Mouse (Mus musculus) WW6 (cell line): ENCODE results near the gene Zfp281.

Experiments used
- DNase-seq: peaks from one replicate; pipeline ENCODE4 v3.0.0-alpha.2; 2013; ENCODE audit warnings: low read depth, low spot score

Zfp281 gene

DNA sequence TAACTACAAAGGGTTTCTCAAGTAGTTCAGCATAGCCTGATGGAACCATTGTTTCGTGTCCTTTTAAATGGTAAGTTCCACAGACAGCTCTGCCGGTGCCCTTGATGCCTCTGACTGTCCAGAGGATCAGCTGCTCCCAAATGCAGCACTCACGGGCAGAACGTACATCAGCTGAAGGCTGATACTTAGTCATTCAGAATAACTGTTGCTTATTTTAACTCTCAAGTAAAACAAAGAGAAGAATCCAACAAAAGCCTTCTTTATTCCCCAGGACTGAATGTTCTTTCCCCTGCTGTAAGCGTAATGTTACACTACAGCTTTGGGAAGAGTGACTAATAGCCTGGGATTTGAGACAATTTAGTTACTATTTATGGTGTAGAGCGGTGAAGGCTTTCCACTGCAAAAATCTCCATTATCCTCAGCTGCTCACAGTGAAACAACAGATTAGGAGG lies 11.4 kb upstream of the Zfp281 start:
- no peak for DNase-seq

DNA sequence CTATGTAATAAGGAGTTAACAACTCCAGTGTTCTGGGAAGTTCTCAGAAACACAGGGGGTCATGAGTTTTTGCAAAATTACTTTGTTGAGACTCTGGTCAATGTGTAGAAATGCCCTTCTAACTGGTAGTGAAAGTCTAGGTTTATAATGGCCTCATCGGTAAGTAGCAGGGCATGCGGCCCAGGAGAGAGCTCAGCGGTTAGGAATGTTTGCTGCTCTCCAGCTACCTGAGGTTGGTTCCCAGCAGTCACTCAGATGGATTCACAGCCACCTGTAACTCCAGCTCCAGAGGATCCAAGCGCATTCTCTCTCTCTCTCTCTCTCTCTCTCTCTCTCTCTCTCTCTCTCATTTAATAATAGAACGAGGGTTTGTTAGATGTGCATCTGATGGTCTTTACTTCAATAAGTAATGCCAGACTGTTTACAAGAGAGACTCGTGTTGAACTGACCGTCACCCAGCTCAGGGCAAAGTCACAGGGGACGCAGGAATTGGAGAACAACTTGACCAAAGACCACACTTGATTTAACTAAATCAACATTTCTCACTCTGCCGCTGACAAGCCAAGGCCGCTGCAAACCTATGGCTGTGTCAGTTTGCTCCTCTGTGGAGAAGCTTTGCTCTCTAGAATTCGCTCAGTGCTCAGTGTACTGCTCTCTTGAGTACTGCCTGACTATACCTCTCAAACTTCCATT lies 9.8 kb upstream of the Zfp281 start:
- DNase-seq: no peak

DNA sequence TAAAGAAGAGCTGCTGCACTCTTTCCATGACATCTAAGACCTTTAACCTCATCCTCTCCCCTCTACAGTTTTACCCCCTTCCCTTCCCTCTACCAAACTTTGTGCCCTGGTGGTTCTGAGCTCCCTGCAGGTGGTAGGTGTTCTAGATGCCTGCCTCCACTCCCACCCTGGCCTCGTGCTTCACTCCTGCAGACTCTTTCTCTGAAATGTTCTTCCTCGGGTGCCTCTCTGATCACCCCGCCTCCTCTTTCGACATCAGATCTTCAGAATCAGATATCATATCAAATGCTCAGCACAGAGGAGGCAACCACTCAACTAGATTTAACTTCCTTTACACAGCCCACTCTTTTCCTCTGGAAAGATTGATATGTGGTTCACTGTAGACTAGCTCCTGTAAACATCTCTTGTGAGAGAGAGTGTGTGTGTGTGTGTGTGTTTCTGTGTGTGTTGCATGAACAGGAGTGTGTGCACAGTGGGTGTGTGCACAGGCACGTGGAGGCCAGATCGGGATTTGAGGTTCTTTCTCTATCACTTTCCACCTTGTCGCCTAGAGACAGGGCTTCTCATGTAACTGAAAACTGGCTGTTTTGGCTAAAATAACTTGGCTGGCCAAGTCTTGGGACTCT lies 7.4 kb upstream of the Zfp281 start:
- DNase-seq: no peak

DNA sequence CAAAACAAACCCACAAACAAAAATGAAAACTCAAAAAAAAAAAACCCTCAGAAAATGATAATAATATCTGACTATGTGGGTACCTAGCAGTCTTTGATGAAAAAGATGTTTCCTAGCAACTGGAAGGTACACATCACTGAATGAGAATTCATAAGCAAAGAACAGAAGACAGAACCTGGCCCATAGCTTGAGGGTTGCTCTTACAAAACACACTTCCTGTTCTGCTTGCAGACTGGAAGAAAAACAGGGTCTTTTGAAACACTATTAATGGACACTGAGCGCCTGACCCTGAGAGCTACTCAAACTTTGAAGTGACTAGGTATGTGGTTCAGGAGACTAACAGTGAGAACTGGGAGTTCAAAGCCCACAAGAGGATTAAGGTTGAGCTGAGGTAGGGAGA lies 6.1 kb upstream of the Zfp281 start:
- no peak for DNase-seq

DNA sequence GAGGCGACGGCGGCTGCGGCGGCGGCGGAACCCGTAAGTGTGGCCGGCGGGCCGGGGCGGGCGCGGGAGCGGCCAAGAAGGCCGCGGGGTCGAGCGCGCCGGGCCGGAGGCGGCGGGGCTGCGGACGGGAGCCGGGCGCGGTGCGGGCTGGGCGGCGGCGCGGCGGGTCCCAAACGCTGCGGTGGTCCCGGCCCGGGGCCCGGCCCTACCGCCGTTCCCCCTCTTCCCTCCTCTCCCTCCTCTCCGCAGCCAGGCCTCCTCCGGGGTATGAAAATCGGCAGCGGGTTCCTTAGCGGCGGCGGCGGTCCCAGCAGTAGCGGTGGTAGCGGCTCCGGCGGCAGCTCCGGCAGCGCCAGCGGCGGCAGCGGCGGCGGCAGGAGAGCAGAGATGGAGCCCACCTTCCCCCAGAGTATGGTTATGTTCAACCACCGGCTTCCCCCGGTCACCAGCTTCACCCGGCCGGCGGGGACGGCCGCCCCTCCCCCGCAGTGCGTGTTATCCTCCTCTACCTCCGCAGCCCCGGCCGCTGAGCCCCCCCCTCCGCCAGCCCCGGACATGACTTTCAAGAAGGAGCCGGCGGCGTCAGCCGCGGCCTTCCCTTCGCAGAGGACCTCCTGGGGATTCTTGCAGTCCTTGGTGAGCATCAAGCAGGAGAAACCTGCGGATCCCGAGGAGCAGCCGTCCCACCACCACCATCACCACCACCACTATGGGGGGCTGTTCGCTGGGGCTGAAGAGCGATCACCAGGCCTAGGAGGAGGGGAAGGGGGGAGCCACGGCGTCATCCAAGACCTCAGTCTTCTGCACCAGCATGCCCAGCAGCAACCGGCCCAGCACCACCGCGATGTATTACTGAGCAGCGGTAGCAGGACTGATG lies 556 bp downstream of the Zfp281 start:
- no peak for DNase-seq

DNA sequence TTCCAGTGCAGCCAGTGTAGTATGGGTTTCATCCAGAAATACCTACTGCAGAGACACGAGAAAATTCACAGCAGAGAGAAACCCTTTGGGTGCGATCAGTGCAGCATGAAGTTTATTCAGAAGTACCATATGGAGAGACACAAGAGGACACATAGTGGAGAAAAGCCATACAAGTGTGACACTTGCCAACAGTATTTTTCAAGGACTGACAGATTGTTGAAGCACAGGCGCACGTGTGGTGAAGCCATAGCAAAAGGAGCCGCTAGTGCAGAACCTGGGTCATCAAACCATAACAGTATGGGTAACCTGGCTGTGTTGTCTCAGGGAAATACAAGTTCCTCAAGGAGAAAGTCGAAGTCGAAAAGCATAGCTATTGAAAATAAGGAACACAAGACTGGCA lies 1.4 kb downstream of the Zfp281 start:
- no peak for DNase-seq

DNA sequence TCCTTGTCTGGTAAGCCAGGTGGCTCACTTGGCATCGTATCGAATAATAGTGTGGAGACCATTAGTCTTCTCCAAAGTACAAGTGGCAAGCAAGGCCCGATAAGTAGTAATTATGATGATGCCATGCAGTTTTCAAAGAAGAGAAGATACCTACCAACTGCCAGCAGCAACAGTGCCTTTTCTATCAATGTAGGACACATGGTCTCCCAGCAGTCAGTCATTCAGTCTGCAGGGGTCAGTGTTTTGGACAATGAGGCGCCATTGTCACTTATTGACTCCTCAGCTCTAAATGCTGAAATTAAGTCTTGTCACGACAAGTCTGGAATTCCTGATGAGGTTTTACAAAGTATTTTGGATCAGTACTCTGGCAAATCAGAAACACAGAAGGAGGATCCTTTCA lies 2.1 kb downstream of the Zfp281 start:
- DNase-seq: no peak

DNA sequence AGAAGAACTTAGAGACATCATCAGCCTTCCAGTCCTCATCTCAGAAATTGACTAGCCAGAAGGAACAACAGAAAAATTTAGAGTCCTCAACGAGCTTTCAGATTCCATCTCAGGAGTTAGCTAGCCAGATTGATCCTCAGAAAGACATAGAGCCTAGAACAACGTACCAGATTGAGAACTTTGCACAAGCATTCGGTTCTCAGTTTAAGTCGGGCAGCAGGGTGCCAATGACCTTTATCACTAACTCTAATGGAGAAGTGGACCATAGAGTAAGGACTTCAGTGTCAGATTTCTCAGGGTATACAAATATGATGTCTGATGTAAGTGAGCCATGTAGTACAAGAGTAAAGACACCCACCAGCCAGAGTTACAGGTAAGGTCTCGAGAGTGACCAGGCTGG lies 2.9 kb downstream of the Zfp281 start:
- no peak for DNase-seq

DNA sequence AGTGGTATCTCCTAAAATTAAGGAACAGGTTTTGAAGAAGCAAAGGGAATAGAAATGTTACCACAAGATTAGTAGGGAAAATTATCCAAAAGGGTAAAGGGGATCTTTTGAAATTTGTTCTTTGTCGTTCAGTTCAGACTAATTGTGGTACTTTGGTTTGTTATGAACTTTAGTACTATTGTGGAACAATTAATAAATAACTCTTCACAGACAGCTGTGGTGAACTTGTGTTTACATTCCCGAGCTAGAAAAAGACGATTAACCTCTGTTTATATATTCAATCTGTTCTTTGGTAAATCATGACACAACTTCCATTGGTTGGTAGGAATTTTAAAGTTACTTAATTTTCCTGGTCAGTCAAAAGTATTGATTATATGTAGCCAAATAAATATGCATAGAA lies 8.2 kb downstream of the Zfp281 start:
- no peak for DNase-seq

DNA sequence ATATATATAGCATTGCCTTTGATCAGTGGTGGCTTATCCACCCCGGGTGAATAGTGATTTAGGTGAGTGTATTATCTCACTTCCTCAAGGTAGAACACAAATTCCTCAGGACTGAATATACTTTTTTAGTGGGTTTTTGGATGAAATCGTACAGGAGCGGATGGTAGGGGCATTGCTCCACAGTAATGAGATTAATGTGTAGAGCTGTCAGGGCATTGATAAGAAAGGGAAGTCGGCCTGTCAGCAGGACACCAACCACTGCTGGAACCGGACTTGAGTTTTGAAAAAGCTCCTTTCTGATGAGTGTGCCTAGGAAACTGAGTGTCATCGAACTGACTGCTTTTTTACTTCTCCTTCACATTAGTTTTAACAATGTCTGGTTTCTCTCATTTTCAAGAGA lies 10.9 kb downstream of the Zfp281 start:
- DNase-seq: no peak

DNA sequence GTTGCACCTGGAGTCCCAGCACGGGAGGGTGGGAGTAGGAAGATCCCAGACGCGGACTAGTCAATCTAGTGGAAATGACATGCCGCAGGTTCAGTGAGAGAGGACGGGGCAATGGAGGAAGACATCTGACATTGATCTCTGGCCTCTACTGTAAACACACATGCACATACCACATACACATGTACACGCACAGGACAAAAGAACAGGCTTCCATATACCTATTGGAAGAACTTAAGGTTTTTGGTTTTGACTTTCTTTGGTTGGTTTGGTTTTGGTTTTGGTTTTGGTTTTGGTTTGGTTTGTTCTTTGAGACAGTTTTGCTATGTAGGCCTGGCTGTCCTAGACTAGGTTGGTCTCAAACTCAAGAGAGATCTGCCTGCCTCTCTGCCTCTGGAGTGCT lies 12.2 kb downstream of the Zfp281 start:
- no peak for DNase-seq

DNA sequence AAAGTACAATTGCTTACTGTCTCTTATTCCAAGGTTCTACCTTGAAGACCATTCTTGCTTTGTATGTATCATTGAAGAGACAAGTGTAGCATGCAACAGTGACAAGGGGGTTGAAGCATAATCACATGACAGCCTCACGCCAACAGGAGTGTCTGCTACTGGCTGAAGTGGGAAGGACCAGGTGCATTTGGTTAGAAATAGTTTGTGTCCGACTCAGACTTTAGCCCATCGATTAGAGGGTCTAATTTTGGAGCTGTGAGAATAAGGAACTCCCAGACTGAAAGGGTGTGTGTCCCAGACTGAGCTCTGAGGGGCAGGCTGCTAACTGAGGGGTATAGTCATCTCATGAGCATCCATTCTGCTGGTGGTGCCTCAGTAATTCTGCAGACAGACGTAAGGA lies 13.0 kb downstream of the Zfp281 start:
- DNase-seq: no peak

DNA sequence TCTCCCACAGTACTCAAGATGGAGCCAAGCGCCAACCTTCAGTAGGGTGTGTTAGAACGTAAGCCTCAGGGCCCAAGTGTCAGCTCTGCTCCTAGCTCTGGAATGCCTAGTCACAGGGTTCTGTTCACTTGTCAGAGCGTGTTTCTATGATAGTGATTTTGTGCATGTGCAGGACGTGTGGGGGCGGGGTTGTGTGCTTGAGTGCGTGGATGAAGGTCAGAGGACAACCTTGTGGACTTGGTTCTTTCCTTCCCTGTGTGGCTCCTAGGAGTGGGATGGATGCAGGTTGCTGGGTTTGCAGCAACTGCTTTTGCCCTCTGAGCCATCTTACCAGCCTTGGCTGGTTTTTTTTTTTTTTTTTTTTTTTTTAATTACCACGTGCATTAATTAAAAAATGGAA lies 13.5 kb downstream of the Zfp281 start:
- DNase-seq: no peak

DNA sequence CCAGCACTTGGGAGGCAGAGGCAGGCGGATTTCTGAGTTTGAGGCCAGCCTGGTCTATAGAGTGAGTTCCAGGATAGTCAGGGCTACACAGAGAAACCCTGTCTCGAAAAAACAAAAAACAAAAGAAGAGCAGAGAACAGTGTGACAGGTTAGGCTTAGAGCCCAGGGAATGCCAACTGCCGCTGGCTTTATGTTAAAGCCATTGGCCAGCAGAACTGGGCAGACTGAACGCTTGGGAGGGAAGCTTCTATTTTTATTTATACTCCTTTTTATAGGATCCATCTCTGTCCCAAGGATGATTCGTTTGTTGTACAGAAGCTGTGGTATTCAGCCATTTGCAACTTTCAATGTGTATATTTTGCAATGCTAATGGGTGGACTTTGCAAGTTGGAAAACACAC lies 14.0 kb downstream of the Zfp281 start:
- DNase-seq: no peak

DNA sequence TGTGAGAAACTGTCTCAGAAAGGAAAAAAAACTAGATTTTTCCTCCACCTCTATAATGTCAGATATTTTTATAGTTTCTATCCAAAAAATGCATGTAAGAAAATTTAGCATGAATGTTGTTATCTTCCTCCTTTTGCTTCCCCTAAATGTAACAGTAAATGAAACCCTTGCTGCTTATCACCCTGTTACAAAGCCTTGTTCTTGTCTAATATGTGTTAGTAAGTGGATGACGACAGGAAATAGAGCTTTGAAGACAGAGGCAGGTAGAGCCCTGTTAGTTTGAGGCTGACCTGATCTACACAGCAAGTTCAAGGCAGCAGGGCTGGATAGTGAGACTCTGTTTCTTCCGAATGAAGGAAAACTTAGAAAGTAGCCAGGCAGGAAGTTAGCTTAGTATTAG lies 14.5 kb downstream of the Zfp281 start:
- no peak for DNase-seq

DNA sequence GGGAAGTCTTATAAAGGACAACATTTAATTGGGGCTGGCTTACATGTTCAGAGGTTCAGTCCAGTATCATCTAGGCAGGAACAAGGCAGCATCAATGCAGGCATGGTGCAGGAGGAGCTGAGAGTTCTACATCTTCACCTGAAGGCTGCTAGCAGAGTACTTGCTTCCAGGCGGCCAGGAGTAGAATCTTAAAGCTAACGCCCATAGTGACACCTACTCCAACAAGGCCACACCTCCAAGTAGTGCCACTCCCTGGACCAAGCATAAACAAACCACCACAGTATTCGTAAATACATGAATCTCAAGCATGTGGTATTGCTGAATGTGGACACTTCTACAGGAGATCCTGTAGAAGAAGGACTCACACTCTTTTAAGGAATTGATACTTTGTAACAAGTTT lies 18.0 kb downstream of the Zfp281 start:
- no peak for DNase-seq

DNA sequence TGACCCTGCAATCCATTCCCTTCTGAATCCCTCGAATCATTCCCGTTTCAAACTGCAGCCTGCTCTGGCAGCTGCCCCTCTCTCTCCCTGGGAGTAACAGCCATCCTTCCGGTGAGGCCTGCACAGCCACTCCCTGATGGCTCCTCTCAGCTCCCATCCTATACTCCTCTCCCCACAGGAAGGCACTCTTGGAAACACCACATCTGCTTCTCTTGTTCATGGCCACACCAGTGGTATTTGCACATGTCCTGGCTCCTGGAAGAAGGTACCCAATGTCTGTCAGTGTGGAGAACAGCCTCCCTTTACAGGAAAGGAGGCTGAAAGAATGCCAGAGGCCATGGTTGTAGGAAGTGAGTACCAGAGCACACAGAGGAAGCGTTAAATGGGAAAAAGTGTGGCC lies 19.8 kb downstream of the Zfp281 start:
- DNase-seq: no peak

DNA sequence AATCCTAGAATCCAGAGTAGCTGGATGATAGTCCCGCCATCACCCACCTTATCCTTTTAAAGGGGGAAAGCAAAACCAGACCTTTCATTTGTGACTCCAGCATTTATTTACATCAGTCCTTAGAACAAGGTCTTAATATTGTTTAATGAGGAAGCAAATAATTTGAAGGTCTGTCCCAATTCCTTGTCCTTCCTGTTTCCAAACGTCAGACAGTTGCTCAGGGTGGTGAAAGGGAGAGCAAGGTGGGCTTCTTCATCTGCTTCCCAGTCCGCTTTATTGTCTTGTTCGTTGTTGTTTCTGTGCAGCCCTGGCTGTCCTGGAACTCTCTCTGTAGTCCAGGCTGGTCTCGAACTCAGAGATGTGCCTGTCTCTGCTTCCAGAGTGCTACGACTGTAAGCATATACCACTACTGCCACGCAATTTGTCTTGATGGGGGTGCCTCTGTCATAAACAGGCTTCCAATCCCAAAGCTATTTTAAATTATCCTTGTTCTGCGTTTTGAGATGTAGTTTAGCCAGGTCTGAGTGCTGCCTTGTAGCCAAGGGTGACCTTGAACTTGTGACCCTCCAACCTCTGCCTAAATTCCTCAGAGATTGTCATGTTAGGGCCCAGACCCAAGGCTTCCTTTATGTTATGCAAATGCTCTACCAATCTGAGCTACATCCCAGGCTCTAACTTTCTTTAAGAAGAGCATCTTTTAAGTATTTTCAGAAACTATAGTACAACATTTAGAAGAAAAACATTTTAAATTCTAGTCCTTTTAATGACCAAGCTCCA lies 21.3 kb downstream of the Zfp281 start:
- no peak for DNase-seq

DNA sequence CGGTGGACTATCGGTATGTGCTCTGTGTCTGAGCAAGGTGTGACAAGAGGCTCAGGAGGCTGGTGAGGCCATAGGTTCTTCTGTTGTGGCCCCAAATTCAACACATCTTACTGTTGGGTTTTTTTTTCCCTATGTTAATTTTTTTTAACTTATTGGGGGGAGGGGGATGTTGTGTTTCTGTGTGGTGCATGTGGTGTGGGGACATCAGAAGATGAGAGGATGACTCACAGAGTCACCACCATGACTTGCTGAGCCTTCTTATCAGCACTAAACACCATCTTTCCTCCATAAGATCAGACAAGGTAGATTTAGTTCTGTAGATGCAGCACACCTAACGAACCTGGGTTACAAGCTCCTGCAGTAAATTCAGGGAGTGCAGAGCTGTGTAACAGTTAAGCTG lies 27.4 kb downstream of the Zfp281 start:
- DNase-seq: no peak

DNA sequence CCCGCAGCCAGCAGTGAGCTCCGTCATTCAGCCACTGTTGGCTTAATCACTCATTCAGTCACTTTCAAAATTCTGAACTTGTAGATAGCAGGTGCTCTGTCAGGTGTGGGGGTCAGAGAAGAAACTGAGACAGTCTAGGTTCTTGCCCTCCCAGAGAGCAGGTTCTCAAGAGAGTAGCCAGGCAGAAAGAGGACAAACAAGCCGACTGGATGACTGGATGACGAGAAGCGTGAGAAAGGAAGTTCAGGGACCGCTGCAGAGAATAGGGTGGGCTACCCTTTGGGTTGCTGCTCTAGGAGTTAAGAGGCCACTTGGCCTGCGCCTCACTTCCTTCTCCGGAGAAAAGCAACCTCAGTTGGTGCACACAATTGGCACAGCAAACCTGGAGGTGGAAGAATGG lies 28.8 kb downstream of the Zfp281 start:
- DNase-seq: no peak

DNA sequence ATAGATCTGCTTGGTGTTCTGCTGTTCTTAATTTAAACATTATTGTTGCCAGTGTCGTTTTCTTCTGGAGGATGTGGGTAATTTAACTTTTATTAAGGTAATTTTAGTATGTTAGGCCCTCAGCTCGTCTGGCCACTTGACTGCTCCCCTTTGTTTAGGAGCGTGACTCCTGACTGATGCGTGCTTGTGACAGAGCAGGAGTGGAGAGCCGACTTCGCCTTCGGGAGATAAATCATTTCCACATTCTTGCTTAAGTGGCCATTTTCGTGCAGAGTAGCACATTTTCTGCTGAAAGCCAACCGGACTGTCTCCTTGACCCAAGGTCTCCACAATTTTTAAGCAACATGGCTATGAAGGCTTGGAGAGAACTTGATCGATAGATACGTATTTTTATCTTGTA lies 29.7 kb downstream of the Zfp281 start:
- no peak for DNase-seq

DNA sequence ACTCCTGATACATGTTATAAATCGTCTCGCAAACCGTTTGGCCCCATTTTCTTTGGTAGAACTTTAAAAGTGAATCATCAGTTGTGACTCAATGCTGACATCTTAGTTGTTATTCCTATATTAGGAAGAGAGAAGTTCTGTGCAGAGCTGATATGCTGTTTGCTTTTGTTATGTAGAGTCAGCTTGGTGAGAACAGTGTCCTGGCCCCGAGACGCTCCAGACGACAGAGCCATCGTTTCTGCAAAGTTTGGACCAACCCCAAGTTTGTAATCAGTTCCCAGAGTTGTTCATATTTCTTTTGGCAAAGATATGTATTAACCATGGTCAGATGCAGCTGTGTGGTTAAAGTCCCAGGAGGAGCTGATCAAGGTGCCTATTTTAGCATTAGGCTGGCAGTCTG lies 31.9 kb downstream of the Zfp281 start:
- DNase-seq: no peak
